Mouse (Mus musculus) cerebellum, adult 2 months (tissue): ENCODE results near the gene Urm1.

Source experiments
- CTCF ChIP-seq: fragments of 200-500 bp; IDR thresholded peaks from 2 replicates; pipeline ENCODE4 v1.5.1; 2011; ENCODE audit warnings: low read depth, mild to moderate bottlenecking, control low read depth, low read length, moderate library complexity, borderline replicate concordance; ENCODE audit not compliant: insufficient read depth
- POLR2A ChIP-seq: fragments of 200-500 bp; IDR thresholded peaks from 2 replicates; pipeline ENCODE4 v1.6.1; 2011; ENCODE audit warnings: low read length, control low read depth, borderline replicate concordance; ENCODE audit not compliant: insufficient read depth

DNA sequence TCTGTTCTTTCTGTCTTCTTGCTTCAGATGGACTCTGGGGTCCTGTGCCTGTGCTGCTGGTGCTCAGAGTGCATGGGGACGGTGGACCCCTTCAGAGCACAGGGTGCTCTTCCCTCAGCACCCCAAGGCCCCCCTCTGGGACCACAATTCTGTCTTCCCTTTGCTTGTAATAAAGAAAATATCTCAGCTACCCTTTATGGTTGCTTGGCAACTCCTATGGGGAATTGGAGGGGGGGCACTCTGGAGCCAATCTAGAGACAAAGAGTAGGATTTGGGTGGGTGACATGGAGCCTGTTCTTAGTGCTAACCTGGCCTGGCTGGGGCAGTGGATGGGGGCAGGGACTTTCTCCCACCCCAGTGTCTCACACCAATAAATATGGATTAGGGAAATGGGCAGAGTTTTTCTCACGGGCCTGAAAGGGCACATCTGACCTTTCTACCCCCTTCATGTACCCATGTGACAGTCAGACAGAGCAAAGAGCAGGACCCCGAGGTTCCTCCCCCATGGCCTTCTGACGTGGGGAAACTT is 33.1 kb downstream of the Urm1 start:
- TF ChIP-seq POLR2A (no peak), CTCF (no peak)
